Mouse (Mus musculus): ENCODE measurements around the gene Acadl. TPM values are rescaled to one million over a fixed set of nuclear protein-coding genes. Genes with fewer than 3 reads are reported as not detected.

The Acadl gene
- total RNA-seq, 2 experiments from 2014 or later: 425 to 522 TPM

- DNase-seq (ENCODE audit: low spot score in 2 of 2): no peak
These were observed 23.2 kb downstream of the Acadl start for GRCm38 (mm10) chr1:66839755-66840438.

- no peak for DNase-seq (ENCODE audit: low spot score in 2 of 2)
These were observed 23.9 kb downstream of the Acadl start for GRCm38 (mm10) chr1:66839135-66839534.

GRCm38 (mm10) chr1:66838184-66839042 lies 24.7 kb downstream of the Acadl start:
- peak; percentile 30 to 47 for DNase-seq (ENCODE audit: low spot score in 2 of 2)

GRCm38 (mm10) chr1:66837207-66837606 lies 25.9 kb downstream of the Acadl start:
- DNase-seq (ENCODE audit: low spot score in 2 of 2): no peak

GRCm38 (mm10) chr1:66832636-66833165 lies 30.4 kb downstream of the Acadl start:
- DNase-seq (ENCODE audit: low spot score in 2 of 2): no peak

GRCm38 (mm10) chr1:66831824-66832600 lies 31.1 kb downstream of the Acadl start:
- no peak for DNase-seq (ENCODE audit: low spot score in 2 of 2)

GRCm38 (mm10) chr1:66829400-66830080 lies 33.5 kb downstream of the Acadl start:
- no peak for DNase-seq (ENCODE audit: low spot score in 2 of 2)

GRCm38 (mm10) chr1:66821966-66822365 lies 41.1 kb downstream of the Acadl start:
- no peak for DNase-seq (ENCODE audit: low spot score in 2 of 2)

- DNase-seq (ENCODE audit: low spot score in 2 of 2): no peak
These were observed 42.8 kb downstream of the Acadl start for GRCm38 (mm10) chr1:66820241-66820640.

- no peak for DNase-seq (ENCODE audit: low spot score in 2 of 2)
These were observed 45.2 kb downstream of the Acadl start for GRCm38 (mm10) chr1:66817865-66818315.

- DNase-seq (ENCODE audit: low spot score in 2 of 2): peak; percentile 91 to 96
These were observed 45.6 kb downstream of the Acadl start, which contains the start of gene Kansl1l for GRCm38 (mm10) chr1:66817453-66817839. TSS of gene Kansl1l (minus strand) at chr1:66817562.

- DNase-seq (ENCODE audit: low spot score in 2 of 2): peak; percentile 93 to 96
These were observed 46.1 kb downstream of the Acadl start for GRCm38 (mm10) chr1:66816837-66817452.

GRCm38 (mm10) chr1:66815941-66816777 lies 46.9 kb downstream of the Acadl start:
- DNase-seq (ENCODE audit: low spot score in 2 of 2): peak; percentile 21 to 35

GRCm38 (mm10) chr1:66814756-66815155 lies 48.3 kb downstream of the Acadl start:
- DNase-seq (ENCODE audit: low spot score in 2 of 2): no peak

- DNase-seq (ENCODE audit: low spot score in 2 of 2): no peak
These were observed 49.9 kb downstream of the Acadl start for GRCm38 (mm10) chr1:66813191-66813590.

- no peak for DNase-seq (ENCODE audit: low spot score in 2 of 2)
These were observed 56.3 kb downstream of the Acadl start for GRCm38 (mm10) chr1:66806821-66807220.

- no peak for DNase-seq (ENCODE audit: low spot score in 2 of 2)
These were observed 57.7 kb downstream of the Acadl start for GRCm38 (mm10) chr1:66805408-66805807.

GRCm38 (mm10) chr1:66804710-66805109 lies 58.4 kb downstream of the Acadl start:
- no peak for DNase-seq (ENCODE audit: low spot score in 2 of 2)

- DNase-seq (ENCODE audit: low spot score in 2 of 2): no peak
These were observed 65.1 kb downstream of the Acadl start for GRCm38 (mm10) chr1:66797962-66798361.
